Mouse (Mus musculus) liver, postnatal 0 days (tissue): Measurements from ENCODE around the gene Ap1g1. TPM values are rescaled to one million over a fixed set of nuclear protein-coding genes. Genes with fewer than 3 reads are reported as not detected.

ENCODE experiments used
- ATAC-seq: fragments of 200-750 bp; cut with Nextera tagmentation; 2 replicates; pipeline ENCODE4 v1.8.0; 2017; ENCODE audit warnings: mild to moderate bottlenecking, moderate library complexity
- DNase-seq: peaks from one replicate; pipeline ENCODE4 v3.0.0-alpha.2; 2016
- H3K27ac ChIP-seq: fragments of 300-500 bp; sonication (generic); 2 replicates; pipeline ENCODE4 v1.5.1; 2014; ENCODE audit warnings: antibody characterized with exemption, moderate library complexity, mild to moderate bottlenecking, low read depth
- H3K27me3 ChIP-seq: fragments of 300-500 bp; sonication (generic); 2 replicates; pipeline ENCODE4 v1.6.1; 2014; ENCODE audit warnings: low read length, control low read depth, mixed read lengths; ENCODE audit not compliant: insufficient read depth
- H3K36me3 ChIP-seq: fragments of 300-500 bp; sonication (generic); replicated peaks from 2 replicates; pipeline ENCODE4 v1.6.1; 2014; ENCODE audit warnings: mild to moderate bottlenecking, control low read depth, low read length, moderate library complexity, mixed read lengths; ENCODE audit not compliant: insufficient read depth
- H3K4me1 ChIP-seq: fragments of 300-500 bp; sonication (generic); 2 replicates; pipeline ENCODE4 v1.6.1; 2014; ENCODE audit warnings: antibody characterized with exemption, mild to moderate bottlenecking, control low read depth; ENCODE audit not compliant: insufficient read depth
- H3K4me2 ChIP-seq: fragments of 300-500 bp; sonication (generic); 2 replicates; pipeline ENCODE4 v1.6.1; 2014; ENCODE audit warnings: low read depth, mild to moderate bottlenecking, low read length, moderate library complexity, mixed read lengths
- H3K4me3 ChIP-seq: fragments of 300-500 bp; sonication (generic); 2 replicates; pipeline ENCODE4 v1.5.1; 2014; ENCODE audit warnings: low read depth, low read length
- H3K9ac ChIP-seq: fragments of 300-500 bp; sonication (generic); replicated peaks from 2 replicates; pipeline ENCODE4 v1.6.1; 2014; ENCODE audit warnings: mild to moderate bottlenecking, moderate library complexity
- H3K9me3 ChIP-seq: fragments of 300-500 bp; sonication (generic); 2 replicates; pipeline ENCODE4 v1.6.1; 2016; ENCODE audit warnings: mild to moderate bottlenecking, control low read depth, low read length, mixed read lengths
- CTCF ChIP-seq: sonication (generic); IDR thresholded peaks from 2 replicates; pipeline ENCODE4 v1.5.1; 2016; ENCODE audit warnings: antibody characterized with exemption, low read depth
- EP300 ChIP-seq: IDR thresholded peaks from 2 replicates; pipeline ENCODE4 v1.6.1; 2016; ENCODE audit warnings: antibody characterized with exemption, low read depth, mild to moderate bottlenecking
- WGBS: fragments of 180-500 bp; shearing (Covaris S2); extraction: QIAGEN DNeasy Blood & Tissue Kit; methylation state at CpG from one replicate; pipeline ENCODE4 v1.1.7; 2014; ENCODE audit not compliant: insufficient replicate concordance; 5-methylcytosine and 5-hydroxymethylcytosine counted together
- polyA plus RNA-seq: library from polyadenylated mRNA; unstranded; fragments of >200 nt; fragmentation: Nextera tagmentation; extraction: Ambion mirVana; gene quantifications from 2 replicates; pipeline ENCODE4 v1.2.1, GENCODE M21; 2015

The Ap1g1 gene
- polyA plus RNA-seq, 1 experiment from 2014 or later = 14.0 TPM

GRCm38 (mm10) chr8:109799245-109799644 is 20.9 kb downstream of the Ap1g1 start:
- no peaks in the 10 kb centered on the region for H3K9me3 ChIP-seq
- 53% methylated on average over 4 of the region's 4 CpGs for WGBS
- TF ChIP-seq CTCF = no peak
- no peak for TF ChIP-seq EP300
- 0 out of 2 replicates have a peak, but pooled peaks cover 5% of the 10 kb centered on the region for H3K36me3 ChIP-seq
- ATAC-seq (no peak), DNase-seq (no peak)
- peaks cover 20% of the 10 kb centered on the region for H3K4me1 ChIP-seq
- H3K27me3 ChIP-seq = no peaks in the 10 kb centered on the region
- no peak overlapping the region for H3K4me3 ChIP-seq
- H3K4me2 ChIP-seq = no peak overlapping the region
- no peak overlapping the region for H3K9ac ChIP-seq
- peak overlapping the region; percentile 17 for H3K27ac ChIP-seq

- Histone ChIP-seq H3K27ac (0 out of 2 replicates have a peak overlapping the region, but pooled peaks have one; percentile 31), H3K4me3 (no peak overlapping the region), H3K9me3 (no peaks in the 10 kb centered on the region), H3K27me3 (no peaks in the 10 kb centered on the region), H3K4me2 (no peak overlapping the region), H3K36me3 (peaks cover 10% of the 10 kb centered on the region), H3K4me1 (peaks cover 11% of the 10 kb centered on the region; the same call in 1 of the 2 replicates), H3K9ac (no peak overlapping the region)
- 64% methylated on average over 2 of the region's 2 CpGs for WGBS
- TF ChIP-seq EP300 = no peak
- no peak for TF ChIP-seq CTCF
- DNase-seq (no peak), ATAC-seq (peak; percentile 66)
Observed at GRCm38 (mm10) chr8:109800325-109800724, 22.0 kb downstream of the Ap1g1 start.

- Histone ChIP-seq H3K36me3 (peaks cover 15% of the 10 kb centered on the region), H3K27me3 (no peaks in the 10 kb centered on the region), H3K4me2 (no peak overlapping the region), H3K4me1 (peaks cover 10% of the 10 kb centered on the region; the same call in 1 of the 2 replicates), H3K27ac (no peak overlapping the region), H3K9ac (no peak overlapping the region), H3K9me3 (no peaks in the 10 kb centered on the region), H3K4me3 (no peak overlapping the region)
- no peak for DNase-seq
- no peak for TF ChIP-seq CTCF
- no peak for TF ChIP-seq EP300
- whole genome bisulfite sequencing = 84% methylated on average over 3 of the region's 3 CpGs
- ATAC-seq = no peak
Observed at GRCm38 (mm10) chr8:109803211-109803610, 24.9 kb downstream of the Ap1g1 start.

- TF ChIP-seq CTCF = no peak
- no peak for TF ChIP-seq EP300
- Histone ChIP-seq H3K36me3 (peaks cover 15% of the 10 kb centered on the region), H3K9me3 (no peaks in the 10 kb centered on the region), H3K9ac (no peak overlapping the region), H3K27me3 (no peaks in the 10 kb centered on the region), H3K27ac (no peak overlapping the region), H3K4me1 (peaks cover 10% of the 10 kb centered on the region; the same call in 1 of the 2 replicates), H3K4me3 (no peak overlapping the region), H3K4me2 (no peak overlapping the region)
- DNase-seq (no peak), ATAC-seq (no peak)
- 78% methylated on average over 3 of the region's 3 CpGs for WGBS
Observed at GRCm38 (mm10) chr8:109803801-109804200, 25.4 kb downstream of the Ap1g1 start.

GRCm38 (mm10) chr8:109806522-109806921 is 28.2 kb downstream of the Ap1g1 start:
- Histone ChIP-seq H3K27ac (no peak overlapping the region), H3K36me3 (peaks cover 15% of the 10 kb centered on the region), H3K4me2 (no peak overlapping the region), H3K27me3 (no peaks in the 10 kb centered on the region), H3K4me1 (0 out of 2 replicates have a peak, but pooled peaks cover 8% of the 10 kb centered on the region), H3K9ac (no peak overlapping the region), H3K9me3 (no peaks in the 10 kb centered on the region), H3K4me3 (no peak overlapping the region)
- no peak for ATAC-seq
- DNase-seq = no peak
- WGBS = 79% methylated on average over 3 of the region's 3 CpGs
- no peak for TF ChIP-seq EP300
- no peak for TF ChIP-seq CTCF

GRCm38 (mm10) chr8:109807401-109808119 is 29.2 kb downstream of the Ap1g1 start:
- Histone ChIP-seq H3K27ac (no peak overlapping the region), H3K4me2 (no peak overlapping the region), H3K9me3 (no peaks in the 10 kb centered on the region), H3K9ac (no peak overlapping the region), H3K36me3 (peaks cover 15% of the 10 kb centered on the region), H3K4me1 (peaks cover 11% of the 10 kb centered on the region), H3K27me3 (no peaks in the 10 kb centered on the region), H3K4me3 (no peak overlapping the region)
- WGBS = 88% methylated on average over 7 of the region's 7 CpGs
- ATAC-seq (no peak), DNase-seq (no peak)
- TF ChIP-seq CTCF = no peak
- TF ChIP-seq EP300 = no peak

- peaks cover 9% of the 10 kb centered on the region for H3K4me1 ChIP-seq
- TF ChIP-seq CTCF (peak; percentile 38), EP300 (no peak)
- H3K27me3 ChIP-seq = no peaks in the 10 kb centered on the region
- no peak overlapping the region for H3K27ac ChIP-seq
- H3K36me3 ChIP-seq = peaks cover 11% of the 10 kb centered on the region
- no peak overlapping the region for H3K4me2 ChIP-seq
- no peak overlapping the region for H3K4me3 ChIP-seq
- ATAC-seq = no peak
- H3K9ac ChIP-seq = no peak overlapping the region
- no peaks in the 10 kb centered on the region for H3K9me3 ChIP-seq
- DNase-seq = no peak
Observed at GRCm38 (mm10) chr8:109808120-109808447, 29.7 kb downstream of the Ap1g1 start.
